Mouse (Mus musculus): ENCODE measurements around the gene Agrn. TPM values are rescaled to one million over a fixed set of nuclear protein-coding genes. Genes with fewer than 3 reads are reported as not detected.

Agrn gene
- polyA plus RNA-seq, 1 experiment from 2014 or later, result 77.0 TPM

- H3K9ac ChIP-seq, result no peak overlapping the region
These were observed 20.6 kb upstream of the Agrn start for GRCm38 (mm10) chr4:156217838-156218237.

GRCm38 (mm10) chr4:156217022-156217669 lies 19.9 kb upstream of the Agrn start:
- Histone ChIP-seq H3K9ac (no peak overlapping the region), H3K9me3 (no peaks in the 10 kb centered on the region), H3K27ac (no peak overlapping the region), H3K27me3 (no peaks in the 10 kb centered on the region), H3K4me3 (no peak overlapping the region), H3K4me1 (no peaks in the 10 kb centered on the region), H3K4me2 (no peak overlapping the region), H3K36me3 (no peaks in the 10 kb centered on the region)
- WGBS, result 78% methylated on average over 16 of the region's 16 CpGs
- peak; percentile 29 for ATAC-seq (ENCODE audit: borderline replicate concordance, extremely low read depth, low FRiP score, low TSS enrichment)

More at GRCm38 (mm10) chr4:156217838-156218237, 20.6 kb upstream of the Agrn start:
- ATAC-seq (ENCODE audit: borderline replicate concordance, extremely low read depth, low FRiP score, low TSS enrichment), result no peak
- no peak overlapping the region for H3K27ac ChIP-seq
- H3K36me3 ChIP-seq, result no peaks in the 10 kb centered on the region
- no peak overlapping the region for H3K4me2 ChIP-seq
- H3K4me1 ChIP-seq, result no peaks in the 10 kb centered on the region
- H3K9me3 ChIP-seq, result no peaks in the 10 kb centered on the region
- WGBS, result 75% methylated on average over 16 of the region's 16 CpGs
- H3K4me3 ChIP-seq, result no peak overlapping the region
- H3K27me3 ChIP-seq, result no peaks in the 10 kb centered on the region

GRCm38 (mm10) chr4:156216196-156216595 lies 18.9 kb upstream of the Agrn start:
- Histone ChIP-seq H3K9ac (no peak overlapping the region), H3K4me3 (no peak overlapping the region), H3K4me1 (no peaks in the 10 kb centered on the region), H3K36me3 (no peaks in the 10 kb centered on the region), H3K4me2 (no peak overlapping the region), H3K27me3 (no peaks in the 10 kb centered on the region), H3K27ac (no peak overlapping the region), H3K9me3 (no peaks in the 10 kb centered on the region)
- 79% methylated on average over 2 of the region's 2 CpGs for WGBS
- ATAC-seq (ENCODE audit: borderline replicate concordance, extremely low read depth, low FRiP score, low TSS enrichment), result no peak

GRCm38 (mm10) chr4:156215649-156216048 lies 18.4 kb upstream of the Agrn start, which contains the start of gene Perm1:
Gene Perm1, plus strand, starts transcription at chr4:156215868.
- Histone ChIP-seq H3K9me3 (no peaks in the 10 kb centered on the region), H3K4me2 (no peak within 1 kb of the TSS), H3K36me3 (no peaks in the 10 kb centered on the region), H3K27me3 (no peaks in the 10 kb centered on the region), H3K4me3 (no peak within 1 kb of the TSS), H3K4me1 (no peaks in the 10 kb centered on the region), H3K27ac (no peak within 1 kb of the TSS), H3K9ac (no peak within 1 kb of the TSS)
- WGBS, result 67% methylated on average over 4 of the region's 4 CpGs
- no peak for ATAC-seq (ENCODE audit: borderline replicate concordance, extremely low read depth, low FRiP score, low TSS enrichment)

- H3K4me3 ChIP-seq, result no peak overlapping the region
- H3K27me3 ChIP-seq, result no peaks in the 10 kb centered on the region
- H3K27ac ChIP-seq, result no peak overlapping the region
- H3K9me3 ChIP-seq, result no peaks in the 10 kb centered on the region
- no peak for ATAC-seq (ENCODE audit: borderline replicate concordance, extremely low read depth, low FRiP score, low TSS enrichment)
- H3K9ac ChIP-seq, result no peak overlapping the region
- no peaks in the 10 kb centered on the region for H3K4me1 ChIP-seq
- H3K4me2 ChIP-seq, result no peak overlapping the region
- WGBS, result 87% methylated on average over 13 of the region's 13 CpGs
- no peaks in the 10 kb centered on the region for H3K36me3 ChIP-seq
These were observed 15.8 kb upstream of the Agrn start for GRCm38 (mm10) chr4:156213134-156213533.

GRCm38 (mm10) chr4:156209963-156210635 lies 12.8 kb upstream of the Agrn start:
- no peaks in the 10 kb centered on the region for H3K9me3 ChIP-seq
- H3K4me2 ChIP-seq, result no peak overlapping the region
- ATAC-seq (ENCODE audit: borderline replicate concordance, extremely low read depth, low FRiP score, low TSS enrichment), result no peak
- no peak overlapping the region for H3K4me3 ChIP-seq
- H3K27ac ChIP-seq, result no peak overlapping the region
- H3K36me3 ChIP-seq, result no peaks in the 10 kb centered on the region
- no peaks in the 10 kb centered on the region for H3K4me1 ChIP-seq
- 58% methylated on average over 13 of the region's 13 CpGs for WGBS
- no peak overlapping the region for H3K9ac ChIP-seq
- H3K27me3 ChIP-seq, result no peaks in the 10 kb centered on the region

GRCm38 (mm10) chr4:156208872-156209271 lies 11.6 kb upstream of the Agrn start:
- H3K4me2 ChIP-seq, result no peak overlapping the region
- 78% methylated on average over 4 of the region's 4 CpGs for WGBS
- H3K36me3 ChIP-seq, result no peaks in the 10 kb centered on the region
- no peak overlapping the region for H3K9ac ChIP-seq
- peaks cover 4% of the 10 kb centered on the region; the same call in 1 of the 2 replicates for H3K4me1 ChIP-seq
- no peak overlapping the region for H3K4me3 ChIP-seq
- no peak for ATAC-seq (ENCODE audit: borderline replicate concordance, extremely low read depth, low FRiP score, low TSS enrichment)
- no peaks in the 10 kb centered on the region for H3K9me3 ChIP-seq
- peaks cover 10% of the 10 kb centered on the region for H3K27me3 ChIP-seq
- no peak overlapping the region for H3K27ac ChIP-seq

GRCm38 (mm10) chr4:156203413-156204131 lies 6.3 kb upstream of the Agrn start:
- ATAC-seq (ENCODE audit: borderline replicate concordance, extremely low read depth, low FRiP score, low TSS enrichment), result peak; percentile 66; the same call in 1 of the 2 replicates
- H3K27ac ChIP-seq, result no peak overlapping the region; the same call in 1 of the 2 replicates

GRCm38 (mm10) chr4:156203001-156203412 lies 5.7 kb upstream of the Agrn start, which contains the start of gene AW011738:
Gene AW011738, plus strand, starts transcription at chr4:156203304.
- peak; percentile 77; the same call in 1 of the 2 replicates for ATAC-seq (ENCODE audit: borderline replicate concordance, extremely low read depth, low FRiP score, low TSS enrichment)
- WGBS, result 0% methylated on average over 39 of the region's 39 CpGs

More at GRCm38 (mm10) chr4:156203413-156204131, 6.3 kb upstream of the Agrn start:
- Histone ChIP-seq H3K9me3 (no peaks in the 10 kb centered on the region), H3K4me1 (peaks cover 15% of the 10 kb centered on the region), H3K4me2 (peak overlapping the region; percentile 91), H3K4me3 (peak overlapping the region; percentile 52), H3K27me3 (peaks cover 20% of the 10 kb centered on the region), H3K9ac (peak overlapping the region; percentile 56), H3K36me3 (no peaks in the 10 kb centered on the region)
- 0% methylated on average over 49 of the region's 49 CpGs for WGBS

GRCm38 (mm10) chr4:156202462-156202893 lies 5.2 kb upstream of the Agrn start:
- no peak overlapping the region for H3K27ac ChIP-seq
- H3K4me3 ChIP-seq, result peak overlapping the region; percentile 52
- H3K27me3 ChIP-seq, result peaks cover 20% of the 10 kb centered on the region
- H3K9me3 ChIP-seq, result no peaks in the 10 kb centered on the region
- ATAC-seq (ENCODE audit: borderline replicate concordance, extremely low read depth, low FRiP score, low TSS enrichment), result no peak
- H3K4me1 ChIP-seq, result peaks cover 18% of the 10 kb centered on the region
- WGBS, result 29% methylated on average over 12 of the region's 12 CpGs
- H3K4me2 ChIP-seq, result peak overlapping the region; percentile 91
- peak overlapping the region; percentile 8; the same call in 1 of the 2 replicates for H3K9ac ChIP-seq
- no peaks in the 10 kb centered on the region for H3K36me3 ChIP-seq

More at GRCm38 (mm10) chr4:156203001-156203412, 5.7 kb upstream of the Agrn start, which contains the start of gene AW011738:
- Histone ChIP-seq H3K9me3 (no peaks in the 10 kb centered on the region), H3K9ac (peak within 1 kb of the TSS; percentile 56), H3K4me2 (peak within 1 kb of the TSS; percentile 91), H3K36me3 (no peaks in the 10 kb centered on the region), H3K27me3 (peaks cover 20% of the 10 kb centered on the region), H3K4me3 (peak within 1 kb of the TSS; percentile 52), H3K27ac (no peak within 1 kb of the TSS; the same call in 1 of the 2 replicates), H3K4me1 (peaks cover 18% of the 10 kb centered on the region)

- Histone ChIP-seq H3K4me2 (peak within 1 kb of the TSS; percentile 18; the same call in 1 of the 2 replicates), H3K36me3 (no peaks in the 10 kb centered on the region), H3K27ac (no peak within 1 kb of the TSS), H3K9me3 (no peaks in the 10 kb centered on the region), H3K27me3 (peaks cover 20% of the 10 kb centered on the region), H3K4me1 (peaks cover 24% of the 10 kb centered on the region), H3K4me3 (no peak within 1 kb of the TSS), H3K9ac (no peak within 1 kb of the TSS)
- ATAC-seq (ENCODE audit: borderline replicate concordance, extremely low read depth, low FRiP score, low TSS enrichment), result no peak
- 56% methylated on average over 10 of the region's 10 CpGs for WGBS
These were observed 3.6 kb upstream of the Agrn start, which contains the start of gene Isg15 for GRCm38 (mm10) chr4:156200623-156201475. Gene Isg15, minus strand, starts transcription at chr4:156200818.
